Mouse (Mus musculus) kidney, postnatal 4 days (tissue): ENCODE data around the gene Ndufs5.

Experiments
- DNase-seq, 2 experiments: peaks; one replicate each; pipeline ENCODE4 v3.0.0; 2021; ENCODE audit warnings: mixed read lengths in 2 of 2

Gene Ndufs5

DNA sequence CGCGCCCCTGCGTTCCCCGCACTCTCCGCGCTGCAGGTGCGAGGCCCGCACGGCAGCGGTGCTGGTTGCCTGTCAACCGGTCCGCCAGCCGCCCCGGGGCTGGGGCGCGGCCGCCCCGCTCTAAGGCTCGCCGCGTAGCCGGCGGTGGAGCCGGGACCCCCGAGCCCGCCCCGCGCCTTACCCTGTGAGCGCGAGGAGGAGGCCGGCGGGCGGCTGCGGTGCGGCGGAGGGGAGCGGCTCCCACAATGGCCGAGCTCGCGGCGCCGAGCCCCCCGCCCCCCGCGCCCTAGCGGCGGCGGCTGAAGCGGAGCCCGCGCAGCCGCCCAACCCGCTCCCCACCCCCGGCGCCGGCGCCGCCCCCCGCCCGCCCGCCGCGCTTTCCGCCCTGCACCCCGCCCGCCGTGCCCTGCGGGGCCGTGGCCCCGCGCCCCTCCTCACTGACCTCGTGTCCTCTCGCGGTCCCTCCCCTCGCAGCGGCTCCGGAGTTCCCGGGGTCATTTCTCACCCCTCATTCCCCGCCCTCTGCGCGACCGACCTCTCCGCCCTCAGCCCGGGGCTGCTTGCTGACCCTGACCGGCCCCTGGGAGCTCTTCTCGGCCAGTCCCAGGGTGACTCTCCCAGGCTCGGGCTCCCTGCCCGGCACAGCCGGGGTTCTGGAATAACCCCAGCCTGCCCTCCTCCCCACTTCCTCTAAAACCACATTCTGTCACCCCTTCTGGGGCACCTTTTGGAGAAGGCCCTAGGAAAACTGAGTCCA lies 30.8 kb downstream of the Ndufs5 start:
- peak; percentile 57 to 69 for DNase-seq

DNA sequence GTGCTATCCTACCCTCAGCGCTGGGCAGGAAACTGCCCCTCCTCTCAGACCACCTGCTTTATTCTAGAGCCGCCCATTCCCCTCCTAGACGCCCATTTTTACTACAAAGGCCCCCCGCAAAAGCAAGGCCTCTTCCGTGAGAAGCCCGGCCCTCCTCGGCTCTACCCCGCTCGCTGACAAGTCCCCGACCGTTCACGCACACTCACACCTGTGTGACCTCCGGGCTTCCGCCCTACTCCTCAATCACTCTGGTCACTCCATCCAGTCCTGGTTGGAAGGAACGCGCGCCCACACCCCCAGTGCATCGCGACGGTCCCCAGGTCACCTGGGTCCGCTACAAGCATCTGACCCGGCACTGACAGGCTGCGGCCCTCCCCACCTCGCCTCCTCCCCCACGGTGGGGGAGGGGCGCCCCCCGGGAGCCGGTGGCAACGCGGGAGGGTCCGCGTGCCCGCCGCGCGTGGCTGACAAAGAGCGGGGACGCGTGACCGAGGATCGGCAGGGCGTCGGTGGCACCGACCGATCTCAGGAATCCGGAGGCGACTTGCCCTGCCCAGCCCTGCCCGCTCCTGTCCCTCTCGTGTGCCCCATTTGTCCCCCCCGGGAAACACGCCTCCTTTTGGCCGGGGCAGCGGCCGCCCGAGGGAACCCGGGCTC lies 31.5 kb downstream of the Ndufs5 start:
- peak in 1 of 2 experiments; percentile 55 for DNase-seq

DNA sequence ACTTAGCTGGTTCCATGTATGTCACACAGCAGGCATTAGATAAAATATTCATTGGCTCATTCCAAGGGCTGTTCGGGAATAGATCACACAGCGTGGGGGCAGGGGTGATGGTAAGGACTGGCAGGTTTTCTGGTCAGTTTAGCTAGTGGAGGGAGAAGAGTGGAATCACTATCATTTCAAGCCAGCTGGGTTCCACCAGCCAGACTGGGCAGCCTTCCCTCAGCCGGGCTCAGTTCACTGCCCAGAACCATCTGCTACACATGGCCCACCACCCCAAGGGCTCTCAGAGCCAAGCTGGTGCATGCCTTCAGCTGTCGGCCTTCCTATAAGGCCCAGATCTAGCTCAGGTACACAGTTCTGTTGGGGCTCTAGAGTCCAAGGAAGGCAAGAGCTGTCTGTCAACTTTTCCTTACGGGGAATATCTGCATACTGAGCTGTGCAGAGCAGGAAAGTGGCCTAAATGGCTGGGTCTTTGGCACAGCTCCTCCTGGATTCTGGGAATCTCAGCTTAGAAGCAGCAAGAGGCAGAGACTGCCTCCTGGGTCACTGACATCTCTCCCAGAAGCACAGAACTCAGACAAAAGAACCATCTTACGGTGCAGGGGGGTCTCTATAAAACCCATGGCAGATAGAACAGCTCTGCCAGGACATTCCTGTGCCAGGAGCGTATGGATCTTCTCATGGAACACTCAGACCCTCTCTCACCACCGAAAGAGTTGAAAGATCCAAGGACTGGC lies 32.3 kb downstream of the Ndufs5 start:
- DNase-seq = no peak

DNA sequence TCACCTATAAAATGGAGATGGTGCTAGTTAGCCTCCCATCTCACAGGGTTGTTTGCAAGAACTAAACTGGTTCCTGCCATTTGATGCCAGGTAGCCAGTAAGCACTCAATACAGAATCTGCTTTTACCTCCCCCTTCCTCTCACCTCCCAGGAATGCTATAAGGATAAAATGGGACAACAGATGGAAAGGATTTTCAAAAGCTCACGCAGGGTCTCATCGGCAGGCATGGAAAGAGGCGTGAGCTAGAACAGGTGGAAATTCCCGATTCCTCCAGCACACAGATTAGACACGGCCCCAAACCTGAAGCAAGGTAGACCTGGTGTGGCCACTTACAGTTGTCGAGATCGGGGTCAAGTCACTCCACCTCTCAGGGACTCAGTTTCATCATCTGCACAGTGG lies 33.0 kb downstream of the Ndufs5 start:
- DNase-seq = no peak

DNA sequence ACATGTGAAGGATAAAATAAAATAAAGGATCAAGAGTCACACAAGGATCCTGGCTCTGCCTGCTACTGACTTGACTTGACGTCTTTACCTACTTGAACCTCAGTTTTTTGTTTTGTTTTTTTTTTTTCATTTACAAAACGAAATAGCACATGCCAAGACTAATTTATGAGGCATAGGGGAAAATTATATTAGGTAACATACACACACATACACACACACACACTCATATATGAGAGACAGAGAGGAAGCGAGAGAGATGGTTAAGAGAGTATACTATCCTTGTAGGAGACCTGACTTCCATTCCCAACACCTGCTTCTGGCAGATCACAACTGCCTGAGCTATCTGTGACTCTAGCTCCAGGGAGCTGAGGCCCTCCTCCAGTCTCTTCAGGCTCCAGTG lies 33.7 kb downstream of the Ndufs5 start, which contains the start of gene Macf1:
TSS of gene Macf1 (minus strand) at position 101 of the 400 bp plus-strand sequence.
- DNase-seq = no peak

DNA sequence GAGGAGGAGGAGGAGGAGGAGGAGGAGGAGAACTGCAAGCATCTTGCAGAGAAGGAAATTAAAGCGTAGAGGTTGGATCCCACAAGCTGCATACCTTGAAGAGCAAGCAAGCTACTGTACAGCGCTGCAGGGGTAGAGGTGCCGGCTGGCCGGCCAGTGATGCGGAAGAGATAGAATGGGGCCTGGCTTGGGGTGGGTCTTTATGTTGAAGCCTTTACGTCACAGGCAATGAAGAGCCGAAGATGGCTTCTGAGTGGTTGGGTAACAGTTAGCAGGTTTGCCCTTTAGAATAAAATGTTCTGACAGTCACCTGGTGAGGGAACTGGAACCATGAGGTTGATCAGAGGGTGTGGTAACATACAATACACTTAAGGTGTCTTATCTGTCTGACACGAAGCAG lies 35.7 kb downstream of the Ndufs5 start:
- DNase-seq = no peak

DNA sequence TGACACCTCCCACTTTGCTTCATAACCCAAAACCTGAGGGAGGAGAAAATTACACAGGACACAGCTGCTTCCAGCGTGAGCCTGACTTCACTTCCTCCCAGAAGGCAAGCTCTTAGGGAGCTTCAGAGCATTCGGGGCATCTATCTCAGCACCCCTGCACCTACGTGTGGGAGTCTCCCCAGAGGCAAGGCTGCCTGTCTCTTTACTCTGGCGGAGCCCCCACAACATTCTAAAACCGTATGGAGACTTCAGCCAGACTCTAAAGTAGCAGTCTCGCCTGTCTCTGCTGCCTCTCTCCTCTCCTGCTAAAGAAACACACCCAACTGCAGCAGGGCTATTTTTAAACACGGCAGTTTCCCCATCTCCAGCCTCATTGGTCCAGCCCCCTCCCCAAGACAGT lies 37.0 kb downstream of the Ndufs5 start:
- no peak for DNase-seq

DNA sequence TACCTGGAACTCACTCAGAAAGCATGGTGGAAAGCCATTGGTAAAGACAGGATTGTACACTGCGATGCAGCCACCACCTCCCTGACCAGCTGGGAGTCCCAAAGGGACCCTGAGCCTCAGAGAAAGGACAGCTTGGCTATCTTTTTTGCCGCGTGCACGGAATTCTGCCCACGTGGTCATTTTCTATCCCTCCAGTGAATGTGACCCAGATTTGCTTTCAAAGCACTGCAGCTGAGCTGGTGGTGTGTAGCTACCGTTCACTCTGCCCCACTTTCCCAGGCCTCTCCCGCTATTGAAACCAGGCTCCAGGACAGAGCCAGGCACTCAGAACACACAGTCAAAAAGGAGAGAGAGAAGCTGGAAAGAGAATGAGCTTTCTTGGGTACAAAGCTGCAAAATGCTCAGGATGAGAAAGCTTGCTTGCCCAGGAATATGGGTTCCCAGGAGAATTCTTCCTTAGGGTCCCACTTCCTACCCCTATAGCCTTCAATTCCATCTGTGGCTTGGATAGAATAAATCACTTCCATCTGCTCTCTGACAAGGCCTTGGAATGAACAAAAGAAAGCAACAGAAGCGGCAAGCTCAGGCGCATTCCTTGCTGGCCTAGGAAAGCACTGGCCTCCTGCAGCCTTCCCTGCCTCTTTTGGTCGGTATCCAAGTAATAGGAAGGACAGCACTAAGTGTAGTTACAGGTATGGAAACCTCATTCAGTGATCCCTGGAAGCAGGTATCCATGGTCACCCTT lies 40.8 kb downstream of the Ndufs5 start:
- no peak for DNase-seq

DNA sequence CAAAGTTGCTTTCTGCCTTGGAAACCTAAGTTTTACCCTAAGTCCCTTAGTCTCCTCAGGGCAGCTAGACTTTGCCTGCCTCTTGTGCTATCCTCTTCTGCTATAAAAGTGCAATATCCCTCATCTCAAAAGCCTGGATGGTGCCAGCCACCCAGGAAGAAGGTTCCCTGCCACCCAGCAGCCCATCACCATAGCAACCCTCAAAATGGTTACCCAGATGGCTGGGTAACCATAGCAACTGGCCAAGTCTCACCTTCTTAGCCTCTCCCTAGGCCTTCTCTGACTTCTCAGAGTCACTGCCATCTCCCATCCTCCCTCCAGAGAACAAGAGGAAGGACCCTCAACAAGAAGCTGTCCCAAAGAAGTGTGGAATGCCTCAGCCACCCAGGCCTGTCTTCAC lies 47.4 kb downstream of the Ndufs5 start:
- DNase-seq = no peak

DNA sequence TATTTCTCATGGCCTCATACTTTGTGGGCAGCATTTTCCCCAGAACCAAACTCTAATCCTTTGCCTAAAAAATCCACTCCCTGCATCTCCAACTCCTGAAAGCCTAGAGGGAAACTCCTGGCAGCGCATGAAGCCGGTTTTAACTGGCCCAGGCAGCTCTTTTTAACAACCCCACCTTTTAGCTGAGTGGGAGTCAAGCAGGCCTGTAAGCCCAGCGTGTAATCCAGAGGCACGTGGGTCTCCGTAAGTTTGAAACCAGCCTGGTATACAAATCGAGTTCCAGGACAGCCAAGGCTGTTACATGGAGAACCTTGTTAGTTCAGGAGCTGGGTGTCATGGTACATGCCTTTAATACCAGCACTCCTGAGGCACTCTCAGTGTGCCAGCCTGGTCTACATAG lies 48.3 kb downstream of the Ndufs5 start:
- no peak for DNase-seq

DNA sequence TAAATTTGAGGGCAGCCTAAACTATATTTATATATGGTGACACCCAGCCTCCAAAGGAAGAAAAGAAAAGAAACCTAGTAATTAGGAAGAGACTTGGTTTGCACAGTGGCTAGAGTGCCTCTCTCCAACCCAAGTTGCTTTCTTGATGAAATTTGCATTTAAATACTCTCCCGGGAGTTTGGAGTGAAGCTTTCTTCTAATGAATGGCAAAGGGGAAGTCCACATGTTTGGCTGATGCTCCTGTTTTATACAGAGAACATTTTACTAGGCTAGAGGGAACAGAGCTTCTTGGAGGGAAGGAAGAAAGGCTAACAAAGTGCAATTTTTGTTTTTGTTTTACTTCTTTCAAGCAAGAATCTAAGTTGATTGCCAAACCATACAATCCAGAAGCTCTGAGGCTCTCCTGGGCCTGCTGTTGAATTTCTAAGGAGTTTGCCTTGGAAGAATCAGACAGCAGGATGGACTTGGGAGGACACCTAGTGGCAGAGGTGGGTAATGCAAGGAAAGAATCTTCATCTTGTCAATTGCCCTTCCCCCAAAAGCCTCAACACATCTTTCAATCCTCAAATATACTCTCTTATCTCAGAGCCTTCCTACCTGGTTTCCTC lies 50.6 kb downstream of the Ndufs5 start:
- peak; percentile 82 to 85 for DNase-seq

DNA sequence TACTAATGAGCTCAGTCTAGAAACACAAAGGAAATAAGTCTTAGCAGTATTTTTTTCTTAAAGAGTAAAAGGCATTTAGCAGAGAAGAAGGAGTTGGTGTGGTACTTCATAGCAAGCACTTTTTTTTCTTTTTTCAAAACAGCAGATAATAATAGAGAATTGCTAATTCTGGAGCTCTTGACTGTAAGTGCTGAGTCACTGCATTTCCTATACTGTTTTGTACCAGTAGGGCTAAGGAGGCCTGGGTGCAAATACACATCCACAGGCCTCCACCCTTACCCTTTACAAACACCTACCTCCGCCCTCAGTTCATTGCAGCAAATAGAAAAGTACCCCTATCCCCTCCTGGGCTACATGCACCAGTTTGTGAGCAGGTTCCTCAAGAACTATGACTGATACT lies 51.5 kb downstream of the Ndufs5 start:
- no peak for DNase-seq

DNA sequence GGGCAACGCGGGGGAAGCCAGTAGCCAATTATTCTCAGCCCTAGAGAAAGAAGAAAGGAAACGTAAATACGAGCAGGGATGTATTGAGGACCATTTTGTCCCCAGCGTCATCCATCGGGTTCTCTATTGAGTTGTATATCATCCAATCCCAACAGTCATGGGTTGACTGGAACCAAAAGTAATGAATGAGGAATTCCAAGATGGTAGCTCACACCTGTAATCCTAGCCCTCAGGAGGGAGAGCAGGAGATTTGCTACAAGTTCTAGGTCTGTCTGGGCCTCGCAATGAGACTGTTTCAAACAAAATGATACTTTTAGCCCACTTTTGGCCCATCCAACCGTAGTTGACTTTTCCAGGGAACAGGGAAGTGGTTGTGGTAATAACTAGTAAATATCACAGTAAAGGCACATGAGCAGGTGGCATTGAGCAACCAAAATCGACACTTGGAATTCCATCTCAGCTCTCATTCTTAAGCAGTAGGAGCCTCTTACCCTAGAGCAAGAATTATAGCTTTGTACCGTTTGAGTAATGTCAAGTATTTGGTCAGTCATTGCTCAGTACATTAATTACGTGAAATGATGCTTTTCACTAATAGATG lies 52.2 kb downstream of the Ndufs5 start:
- no peak for DNase-seq

DNA sequence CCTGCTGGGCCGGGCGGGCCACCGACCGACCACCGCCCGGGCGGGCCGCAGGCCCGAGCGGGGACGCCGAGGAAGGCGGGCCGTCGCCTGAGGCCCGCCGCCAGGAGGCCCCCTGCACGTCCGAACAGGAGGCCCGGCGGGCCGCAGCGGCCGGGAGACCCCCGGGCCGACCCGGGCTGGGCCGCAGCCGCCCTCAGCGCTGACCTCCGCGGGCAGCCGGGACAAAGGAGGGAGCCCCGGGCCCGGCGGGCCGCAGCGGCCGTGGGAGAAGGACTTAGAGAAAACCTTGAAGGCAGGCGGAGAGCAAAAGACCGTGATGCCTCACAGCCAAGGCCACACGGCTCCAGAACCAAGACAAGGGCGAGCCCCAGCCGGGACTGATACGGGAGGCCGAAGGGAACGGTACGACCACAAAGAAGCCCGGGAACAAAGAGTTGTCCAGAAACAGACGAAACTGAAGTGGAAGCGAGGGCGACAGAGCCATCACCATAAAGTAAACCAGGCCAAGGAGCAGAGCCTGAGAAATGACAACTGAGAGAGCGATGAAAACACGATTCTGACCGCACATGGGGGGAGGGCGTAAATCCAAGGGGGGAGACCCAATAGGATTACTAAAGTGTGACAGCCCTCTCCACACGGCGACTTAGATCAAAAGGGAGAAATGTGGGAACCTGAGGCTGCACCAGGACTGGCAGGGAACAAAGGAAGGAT lies 52.9 kb downstream of the Ndufs5 start:
- DNase-seq = peak; percentile 67 to 79

DNA sequence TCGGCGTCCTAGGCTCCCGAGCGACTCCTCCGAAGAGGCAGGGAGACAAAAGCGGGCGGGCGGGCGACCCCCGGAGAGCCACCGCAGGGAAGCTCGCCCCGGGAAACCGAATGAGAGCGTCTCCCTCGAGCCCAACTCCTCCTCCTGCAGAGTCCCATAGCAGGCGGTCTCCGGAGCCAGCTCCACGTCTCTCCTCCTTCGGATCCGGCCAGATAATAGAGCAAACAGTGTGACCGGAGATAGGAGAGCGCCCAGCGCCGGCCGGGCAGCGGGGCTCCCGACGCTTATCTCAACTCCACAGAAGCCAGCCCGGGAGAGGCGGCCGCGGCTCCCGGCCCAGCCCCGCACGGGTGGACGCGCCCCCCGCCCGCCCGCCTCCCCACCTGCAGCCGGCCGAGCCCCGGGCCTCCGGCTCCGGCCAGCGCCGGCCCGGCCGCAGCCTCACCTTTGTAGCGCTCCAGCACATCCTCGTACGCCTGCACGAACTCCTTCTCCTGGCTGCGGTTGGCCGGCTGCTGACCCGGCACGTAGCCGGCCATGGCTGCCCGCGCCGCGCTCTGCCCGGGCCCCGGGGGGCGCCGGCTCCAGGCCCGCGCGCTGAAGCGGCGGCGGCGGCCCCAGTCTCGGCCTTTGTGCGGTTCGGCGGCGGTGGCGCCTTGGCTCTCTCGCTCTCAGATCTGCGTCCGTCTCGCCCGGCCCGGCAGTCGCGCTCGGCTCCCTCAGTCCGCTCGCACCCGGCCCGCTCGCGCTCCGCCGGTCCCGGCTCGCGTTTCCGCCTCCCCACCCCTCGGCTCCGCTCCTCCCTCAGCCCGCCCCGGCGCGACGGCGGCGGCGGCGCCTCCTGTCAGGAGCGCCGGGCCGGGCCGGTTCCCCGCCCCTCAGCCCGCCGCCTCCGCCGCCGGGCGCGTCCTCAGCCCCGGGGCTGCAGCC lies 53.7 kb downstream of the Ndufs5 start:
- DNase-seq = peak; percentile 80 to 87

DNA sequence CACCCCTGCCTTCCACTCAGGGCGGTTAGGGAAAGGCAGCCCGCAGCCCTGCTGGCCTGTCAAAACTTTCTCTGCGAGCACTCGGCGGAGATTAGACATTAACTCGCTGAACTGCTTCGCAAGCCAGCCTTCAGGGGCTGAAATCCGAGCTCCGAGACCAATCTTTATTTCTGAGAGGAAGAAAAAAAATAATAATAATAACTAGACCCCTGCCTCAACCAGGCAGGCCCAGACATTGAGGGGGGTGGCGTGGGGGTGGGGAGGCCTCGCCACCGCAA lies 54.4 kb downstream of the Ndufs5 start:
- DNase-seq = peak; percentile 70 to 83

DNA sequence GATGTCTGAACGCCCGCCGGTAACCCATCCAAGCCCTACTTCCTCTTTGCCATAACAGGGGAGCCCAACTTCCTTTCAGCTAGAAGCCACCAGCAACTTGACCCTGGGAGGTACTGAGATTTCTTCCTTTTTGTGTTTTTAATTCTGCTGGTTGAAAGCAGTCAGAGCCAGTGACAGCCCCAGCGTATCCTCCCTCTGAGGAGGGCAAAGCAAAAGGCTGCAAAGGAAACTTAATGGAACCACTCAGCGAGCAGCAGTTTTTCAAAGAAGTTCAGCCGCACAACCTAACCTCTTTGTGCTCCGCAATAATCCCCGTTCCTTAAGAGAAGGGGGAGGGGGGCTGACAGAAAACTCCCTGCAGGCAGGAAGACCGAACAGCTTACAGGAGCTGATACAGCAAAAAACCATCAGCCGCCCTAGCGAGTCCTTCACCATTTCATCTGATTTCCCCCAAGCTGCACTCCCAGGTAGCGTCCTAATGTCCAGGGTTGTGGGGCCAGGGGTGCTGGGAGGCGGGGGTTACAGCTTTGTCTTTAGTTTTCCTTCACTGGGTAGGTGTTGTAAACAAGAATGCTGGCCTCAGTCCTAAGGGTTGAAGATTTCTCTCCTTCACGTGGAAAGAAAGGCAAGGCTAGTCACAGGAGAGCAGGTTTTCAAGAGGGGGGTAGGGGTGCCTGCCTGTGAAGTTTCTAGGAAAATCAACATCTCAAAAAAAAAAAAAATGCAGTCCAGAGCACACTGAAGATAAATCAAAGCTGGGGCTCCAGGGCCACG lies 54.9 kb downstream of the Ndufs5 start:
- peak; percentile 51 to 64 for DNase-seq
